Comparison of ENCODE assay signal across 20 mouse cellular contexts in the genomic region with DNA sequence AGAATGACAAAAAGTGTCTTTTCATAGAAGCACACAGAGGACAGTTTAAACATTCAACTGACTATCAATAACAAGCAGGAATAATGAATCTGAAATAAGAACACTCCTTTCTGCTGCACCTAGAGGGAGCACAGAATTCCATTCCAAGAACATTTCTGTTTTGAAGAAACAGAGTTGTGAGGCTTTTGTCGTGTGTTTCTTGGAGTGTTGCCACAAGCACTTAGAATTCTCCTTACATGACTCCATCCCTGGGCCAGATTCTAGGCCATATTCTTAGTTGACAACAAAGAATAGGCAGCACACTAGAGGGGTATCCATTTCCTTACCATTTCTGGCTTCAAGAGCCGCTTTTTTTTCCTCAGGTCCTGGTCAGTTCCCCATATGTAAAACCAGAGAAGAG.
DNase-seq lines count a peak whose midpoint lies in the region; ATAC-seq and TF ChIP-seq lines count a peak whose summit lies in the region.
"Had no signal": no experiment of that assay in that cellular context is flagged by ENCODE, and none has a peak within 500 bp of the region (broad histone marks: within the 10 kb centered on the region; RNA-seq: fewer than 3 reads in every experiment).

No protein-coding gene starts in this region.

- no peak overlapping the region for H3K4me3 ChIP-seq in hindbrain, postnatal 0 days (ENCODE audit: low read length)
- H3K4me3 ChIP-seq in hindbrain, embryonic 12.5 days, result no peak overlapping the region
- H3K4me3 ChIP-seq in limb, embryonic 14.5 days (replicated peaks; ENCODE audit: low read length), result no peak overlapping the region
- no peak overlapping the region for H3K4me3 ChIP-seq in limb, embryonic 10.5 days
- H3K4me3 ChIP-seq: heart, embryonic 15.5 days; hindbrain, embryonic 15.5 days; kidney, embryonic 15.5 days; limb, embryonic 13.5 days had no signal

- H3K27ac ChIP-seq in hindbrain, postnatal 0 days, result no peak overlapping the region
- H3K27ac ChIP-seq in hindbrain, embryonic 12.5 days, result no peak overlapping the region
- H3K27ac ChIP-seq in limb, embryonic 14.5 days (replicated peaks; ENCODE audit: low read depth, low read length), result no peak overlapping the region
- no peak overlapping the region for H3K27ac ChIP-seq in limb, embryonic 10.5 days
- H3K27ac ChIP-seq: heart, embryonic 15.5 days; hindbrain, embryonic 15.5 days; kidney, embryonic 15.5 days; limb, embryonic 13.5 days; liver, embryonic 14.5 days had no signal

- H3K9me3 ChIP-seq in hindbrain, postnatal 0 days (ENCODE audit: low read length), result no peaks in the 10 kb centered on the region
- no peaks in the 10 kb centered on the region for H3K9me3 ChIP-seq in hindbrain, embryonic 12.5 days (replicated peaks)
- H3K9me3 ChIP-seq in limb, embryonic 14.5 days (ENCODE audit: control insufficient read depth, low read length), result no peaks in the 10 kb centered on the region
- no peaks in the 10 kb centered on the region for H3K9me3 ChIP-seq in limb, embryonic 10.5 days (replicated peaks)
- H3K9me3 ChIP-seq: heart, embryonic 15.5 days; hindbrain, embryonic 15.5 days; kidney, embryonic 15.5 days; limb, embryonic 13.5 days had no signal

- TF ChIP-seq CTCF in hindbrain, postnatal 0 days (IDR thresholded peaks at IDR 0.05; ENCODE audit: low read depth), result peak; percentile 34

- no peak overlapping the region for H3K9ac ChIP-seq in hindbrain, postnatal 0 days (replicated peaks; ENCODE audit: low read length)
- no peak overlapping the region for H3K9ac ChIP-seq in hindbrain, embryonic 12.5 days
- no peak overlapping the region for H3K9ac ChIP-seq in limb, embryonic 14.5 days (ENCODE audit: low read depth, low read length, severe bottlenecking)
- H3K9ac ChIP-seq: heart, embryonic 15.5 days; hindbrain, embryonic 15.5 days; kidney, embryonic 15.5 days; limb, embryonic 13.5 days; liver, embryonic 14.5 days had no signal

- peak; percentile 11 for DNase-seq in hindbrain, postnatal 0 days (ENCODE audit: low spot score)
- DNase-seq in limb, embryonic 14.5 days (ENCODE audit: low spot score), result peak; percentile 14
- DNase-seq in limb, embryonic 10.5 days (ENCODE audit: low spot score), result no peak
- peak; percentile 34 for DNase-seq in brain, adult 2 months (ENCODE audit: low read depth, low spot score)
- peak; percentile 38 for DNase-seq in lung, postnatal 14 days
- DNase-seq in neural tube, embryonic 10.5 days (ENCODE audit: extremely low spot score, low spot score), result no peak
- DNase-seq: adrenal gland, adult 8-10 months; cerebellum, adult 2 months; gastrocnemius, postnatal 36 days; heart, postnatal 4 days; thymus, adult 2 months; thymus, postnatal 4 days had no signal

- WGBS in hindbrain, postnatal 0 days, result 54% methylated on average over 2 of the region's 2 CpGs
- 76% methylated on average over 2 of the region's 2 CpGs for WGBS in hindbrain, embryonic 12.5 days
- 43% methylated on average over 2 of the region's 2 CpGs for WGBS in limb, embryonic 14.5 days
- 79% methylated on average over 2 of the region's 2 CpGs for WGBS in limb, embryonic 10.5 days

- no peaks in the 10 kb centered on the region for H3K4me1 ChIP-seq in hindbrain, postnatal 0 days (ENCODE audit: insufficient read depth, low read length)
- H3K4me1 ChIP-seq in hindbrain, embryonic 12.5 days, result no peaks in the 10 kb centered on the region
- no peaks in the 10 kb centered on the region for H3K4me1 ChIP-seq in limb, embryonic 14.5 days (ENCODE audit: control insufficient read depth, insufficient read depth, low read length)
- no peaks in the 10 kb centered on the region for H3K4me1 ChIP-seq in limb, embryonic 10.5 days
- H3K4me1 ChIP-seq: heart, embryonic 15.5 days; hindbrain, embryonic 15.5 days; limb, embryonic 13.5 days had no signal

- ATAC-seq in hindbrain, postnatal 0 days, result no peak
- no peak for ATAC-seq in hindbrain, embryonic 12.5 days (ENCODE audit: low FRiP score)
- ATAC-seq in limb, embryonic 14.5 days (ENCODE audit: low FRiP score, low read depth), result no peak
- ATAC-seq: forebrain, embryonic 16.5 days; intestine, embryonic 16.5 days had no signal

- H3K36me3 ChIP-seq in hindbrain, postnatal 0 days (ENCODE audit: insufficient read depth, low read length), result no peaks in the 10 kb centered on the region
- no peaks in the 10 kb centered on the region for H3K36me3 ChIP-seq in hindbrain, embryonic 12.5 days
- H3K36me3 ChIP-seq in limb, embryonic 14.5 days (ENCODE audit: control insufficient read depth, insufficient read depth, low read length), result no peaks in the 10 kb centered on the region
- H3K36me3 ChIP-seq in limb, embryonic 10.5 days, result no peaks in the 10 kb centered on the region
- H3K36me3 ChIP-seq: heart, embryonic 15.5 days; hindbrain, embryonic 15.5 days; kidney, embryonic 15.5 days; limb, embryonic 13.5 days had no signal

- H3K27me3 ChIP-seq in hindbrain, postnatal 0 days (ENCODE audit: insufficient read depth, low read length), result no peaks in the 10 kb centered on the region
- H3K27me3 ChIP-seq in hindbrain, embryonic 12.5 days, result no peaks in the 10 kb centered on the region
- H3K27me3 ChIP-seq in limb, embryonic 14.5 days (ENCODE audit: control insufficient read depth, insufficient read depth, low read length), result no peaks in the 10 kb centered on the region
- no peaks in the 10 kb centered on the region for H3K27me3 ChIP-seq in limb, embryonic 10.5 days (ENCODE audit: low read depth, poor library complexity, severe bottlenecking)
- H3K27me3 ChIP-seq: heart, embryonic 15.5 days; hindbrain, embryonic 15.5 days; kidney, embryonic 15.5 days; limb, embryonic 13.5 days had no signal

- no peak for TF ChIP-seq POLR2A in limb, embryonic 14.5 days (IDR thresholded peaks at IDR 0.05; ENCODE audit: borderline replicate concordance, extremely low read depth, insufficient read depth, insufficient read length)

- no peak overlapping the region for H3K4me2 ChIP-seq in hindbrain, postnatal 0 days (ENCODE audit: low read depth, low read length)
- H3K4me2 ChIP-seq in hindbrain, embryonic 12.5 days (replicated peaks), result no peak overlapping the region
- no peak overlapping the region for H3K4me2 ChIP-seq in limb, embryonic 14.5 days (replicated peaks; ENCODE audit: low read depth, low read length, severe bottlenecking)
- H3K4me2 ChIP-seq: heart, embryonic 15.5 days; hindbrain, embryonic 15.5 days; kidney, embryonic 15.5 days; limb, embryonic 13.5 days had no signal

Comparison
In these comparisons a context has a peak if more than half of its experiments do, and no peak if none do; other contexts are left out.
1. DNase-seq: peak in hindbrain, postnatal 0 days (single experiment), limb, embryonic 14.5 days (single experiment), brain, adult 2 months (single experiment) and lung, postnatal 14 days (single experiment); none in limb, embryonic 10.5 days (single experiment) and neural tube, embryonic 10.5 days (single experiment).